Mouse (Mus musculus): ENCODE measurements at regions not wholly inside any gene's neighbourhood (a gene's known extent, or its start where the extent isn't known, plus 50 kb on each side); places are given as distances from the start of the nearest gene placed in this dataset.
A peak's percentile ranks its signal among the peaks of the same experiment; 100 is the strongest.

GRCm38 (mm10) chr12:52622398-52622797 lies 76.8 kb upstream of the Akap6 start:
- DNase-seq (ENCODE audit: low spot score in 2 of 2): no peak

- DNase-seq (ENCODE audit: low spot score in 2 of 2): no peak
These were observed 75.6 kb upstream of the Akap6 start for GRCm38 (mm10) chr12:52623416-52624108.

- no peak for DNase-seq (ENCODE audit: low spot score in 2 of 2)
These were observed 74.3 kb upstream of the Akap6 start for GRCm38 (mm10) chr12:52624871-52625270.

- no peak for DNase-seq (ENCODE audit: low spot score in 2 of 2)
These were observed 70.4 kb upstream of the Akap6 start for GRCm38 (mm10) chr12:52628771-52629170.

- no peak for DNase-seq (ENCODE audit: low spot score in 2 of 2)
These were observed 63.9 kb upstream of the Akap6 start for GRCm38 (mm10) chr12:52635121-52635878.

GRCm38 (mm10) chr12:52636186-52636881 lies 62.8 kb upstream of the Akap6 start:
- no peak for DNase-seq (ENCODE audit: low spot score in 2 of 2)

GRCm38 (mm10) chr12:52636920-52637319 lies 62.3 kb upstream of the Akap6 start:
- no peak for DNase-seq (ENCODE audit: low spot score in 2 of 2)

- peak; percentile 50 to 75 for DNase-seq (ENCODE audit: low spot score in 2 of 2)
These were observed 61.5 kb upstream of the Akap6 start for GRCm38 (mm10) chr12:52637506-52638249.

GRCm38 (mm10) chr12:52638461-52638860 lies 60.7 kb upstream of the Akap6 start:
- no peak for DNase-seq (ENCODE audit: low spot score in 2 of 2)

GRCm38 (mm10) chr12:52644059-52644458 lies 55.1 kb upstream of the Akap6 start:
- DNase-seq (ENCODE audit: low spot score in 2 of 2): no peak

All from layer of hippocampus, postnatal 14 days (tissue).